ENCODE assay signal across 12 mouse cellular contexts in the genomic region with DNA sequence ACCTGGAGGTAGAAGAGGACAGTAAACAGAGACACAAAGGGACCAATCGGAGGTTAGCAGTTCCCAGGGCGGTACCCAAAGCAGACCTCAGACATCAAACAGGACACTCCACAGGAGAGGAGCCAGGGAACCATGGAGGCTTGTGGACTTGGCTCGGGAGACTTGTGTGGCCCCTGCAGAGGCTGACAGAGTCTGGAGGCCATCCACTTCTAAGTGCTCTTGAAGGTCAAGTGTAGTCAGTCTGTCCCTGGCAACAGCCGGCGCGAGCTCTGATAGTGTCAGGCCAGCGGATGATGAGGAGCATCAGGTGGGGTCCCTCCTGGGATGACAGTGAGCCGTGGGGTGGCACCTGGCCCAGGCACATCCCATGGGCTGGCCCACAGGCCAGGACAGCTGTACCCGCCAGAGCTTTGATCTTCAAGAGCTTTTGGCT. TPM values are rescaled to one million over a fixed set of nuclear protein-coding genes. Genes with fewer than 3 reads are reported as not detected.
DNase-seq lines count a peak whose midpoint lies in the region; ATAC-seq and TF ChIP-seq lines count a peak whose summit lies in the region.
"Had no signal": no experiment of that assay in that cellular context is flagged by ENCODE, and none has a peak within 500 bp of the region (broad histone marks: within the 10 kb centered on the region; RNA-seq: fewer than 3 reads in every experiment).

No protein-coding gene starts in this region.

- H3K9me3 ChIP-seq in kidney, embryonic 14.5 days (ENCODE audit: control insufficient read depth, low read length) = no peaks in the 10 kb centered on the region
- H3K9me3 ChIP-seq: kidney, embryonic 15.5 days; neural tube, embryonic 13.5 days had no signal

- H3K4me2 ChIP-seq in kidney, embryonic 14.5 days (replicated peaks; ENCODE audit: low read depth, low read length) = no peak overlapping the region
- H3K4me2 ChIP-seq: kidney, embryonic 15.5 days; neural tube, embryonic 13.5 days had no signal

- H3K27ac ChIP-seq in heart, adult 2 months = no peak overlapping the region; the same call in 1 of the 2 replicates
- H3K27ac ChIP-seq in kidney, embryonic 14.5 days (ENCODE audit: low read depth, low read length) = no peak overlapping the region
- H3K27ac ChIP-seq: kidney, embryonic 15.5 days; neural tube, embryonic 13.5 days had no signal

- no peak overlapping the region for H3K4me3 ChIP-seq in C2C12 (ENCODE audit: insufficient read depth, poor library complexity, severe bottlenecking)
- no peak overlapping the region for H3K4me3 ChIP-seq in heart, adult 2 months
- no peak overlapping the region for H3K4me3 ChIP-seq in kidney, embryonic 14.5 days (ENCODE audit: low read length)
- H3K4me3 ChIP-seq: kidney, embryonic 15.5 days; neural tube, embryonic 13.5 days had no signal

- 57% methylated on average over 9 of the region's 9 CpGs for WGBS in heart, adult 2 months
- WGBS in kidney, embryonic 14.5 days = 51% methylated on average over 9 of the region's 9 CpGs

- intact Hi-C loops in heart, adult 2 months (cut with DNase I) = no loop called here

- peak; percentile 42 for DNase-seq in adrenal gland, postnatal 14 days
- DNase-seq in adrenal gland, adult 18-20 months (ENCODE audit: low spot score in 2 of 2) = no peak
- peak; percentile 49 to 76 for DNase-seq in heart, adult 2 months
- peak; percentile 44 for DNase-seq in heart, postnatal 4 days
- no peak for DNase-seq in cerebellum, adult 9-11 months
- DNase-seq: adrenal gland, adult 2 months; thymus, postnatal 4 days had no signal

- no peak overlapping the region for H3K9ac ChIP-seq in heart, adult 2 months (ENCODE audit: low read depth, low read length)
- H3K9ac ChIP-seq in kidney, embryonic 14.5 days (ENCODE audit: low read depth, low read length) = no peak overlapping the region
- H3K9ac ChIP-seq: kidney, embryonic 15.5 days; neural tube, embryonic 13.5 days had no signal

- H3K4me1 ChIP-seq in heart, adult 2 months (ENCODE audit: control insufficient read depth, insufficient read depth, low read length) = peaks cover 2% of the 10 kb centered on the region; the same call in 1 of the 2 replicates
- peaks cover 10% of the 10 kb centered on the region for H3K4me1 ChIP-seq in kidney, embryonic 14.5 days (ENCODE audit: control insufficient read depth, insufficient read depth, low read length)

- H3K79me2 ChIP-seq in C2C12 (ENCODE audit: control insufficient read depth, insufficient read depth) = no peaks in the 10 kb centered on the region
- no peaks in the 10 kb centered on the region for H3K79me2 ChIP-seq in heart, adult 2 months (replicated peaks; ENCODE audit: control insufficient read depth, insufficient read depth, low read length)

- no peak for ATAC-seq in kidney, embryonic 14.5 days (ENCODE audit: low FRiP score, low TSS enrichment)
- no peak for ATAC-seq in granulocyte monocyte progenitor cell, adult 5-6 weeks (replicated peaks; ENCODE audit: poor library complexity, severe bottlenecking)

- no peaks in the 10 kb centered on the region for H3K79me3 ChIP-seq in C2C12 (ENCODE audit: low read depth)

- no peak overlapping the region for H3ac ChIP-seq in C2C12 (ENCODE audit: control insufficient read depth, insufficient read length, low read depth)

- peak; percentile 73; the same call in 1 of the 2 replicates for TF ChIP-seq EP300 in heart, adult 2 months (IDR thresholded peaks at IDR 0.05; ENCODE audit: insufficient read depth, low read depth, low read length)

- TF ChIP-seq POLR2A in heart, adult 2 months (IDR thresholded peaks at IDR 0.05; ENCODE audit: insufficient read depth, low read depth, low read length) = no peak

- TF ChIP-seq CTCF in C2C12 (IDR thresholded peaks at IDR 0.05; ENCODE audit: control insufficient read depth, insufficient read depth, insufficient read length) = no peak
- no peak for TF ChIP-seq CTCF in heart, adult 2 months (IDR thresholded peaks at IDR 0.05)

- peaks cover 21% of the 10 kb centered on the region for H3K36me3 ChIP-seq in C2C12 (ENCODE audit: control insufficient read depth, insufficient read depth)
- H3K36me3 ChIP-seq in heart, adult 2 months (ENCODE audit: control insufficient read depth, insufficient read depth, low read length) = no peaks in the 10 kb centered on the region
- H3K36me3 ChIP-seq in kidney, embryonic 14.5 days (ENCODE audit: control insufficient read depth, insufficient read depth, low read length) = peaks cover 11% of the 10 kb centered on the region; the same call in 1 of the 2 replicates

- H3K27me3 ChIP-seq in C2C12 (ENCODE audit: control insufficient read depth, insufficient read depth, insufficient read length) = no peaks in the 10 kb centered on the region
- H3K27me3 ChIP-seq in heart, adult 2 months (ENCODE audit: control insufficient read depth, insufficient read depth, low read length) = no peaks in the 10 kb centered on the region
- no peaks in the 10 kb centered on the region for H3K27me3 ChIP-seq in kidney, embryonic 14.5 days (ENCODE audit: control insufficient read depth, insufficient read depth, low read length)
- H3K27me3 ChIP-seq: kidney, embryonic 15.5 days; neural tube, embryonic 13.5 days had no signal

TF ChIP-seq in C2C12, 6 proteins besides CTCF, POLR2A, EP300 and RAD21:
- TF ChIP-seq MAX (IDR thresholded peaks at IDR 0.05) (no peak), MYOD1 (IDR thresholded peaks at IDR 0.05; ENCODE audit: control insufficient read depth, insufficient read length, low read depth) (peak; percentile 70)

RNA-seq across cellular contexts. Expression of gene Emid1, which starts 40.0 kb away (rescaled TPM):
- 8.9 and 10.1 TPM in 2 replicates for total RNA-seq in adrenal gland, postnatal 14 days (2021)
- total RNA-seq in adrenal gland, adult 18-20 months (2021) = 1 to 10 TPM; 2.2 to 3.4 TPM
- polyA plus RNA-seq in C2C12 (2012; fragmentation: generic; extraction: Trizol) = 0.02 TPM
- 1 to 10 TPM in 1 of 2 experiments, under 1 TPM in 1; 0.82 to 1.2 TPM for total RNA-seq in heart, adult 2 months (2021)
- polyA plus RNA-seq in heart, adult 2 months (2012; rRNA removed) = 2.5 and 3.8 TPM in 2 replicates
- 1 to 10 TPM; 4.4 to 4.7 TPM for total RNA-seq in heart, postnatal 4 days (2021)
- polyA plus RNA-seq in kidney, embryonic 14.5 days (2014; fragmentation: Nextera tagmentation; extraction: Ambion mirVana) = 141 and 178 TPM in 2 replicates
- total RNA-seq in granulocyte monocyte progenitor cell, adult 5-6 weeks (2014; fragmentation: Nextera tagmentation) = 10.0 and 11.4 TPM in 2 replicates
- 5.1 and 7.9 TPM in 2 replicates for total RNA-seq in granulocyte monocyte progenitor cell, adult 5-6 weeks (2017)

Comparison
In these comparisons a context has a peak if more than half of its experiments do, and no peak if none do; other contexts are left out.
1. DNase-seq: peak in adrenal gland, postnatal 14 days (single experiment), heart, adult 2 months (2 of 2) and heart, postnatal 4 days (single experiment); none in adrenal gland, adult 18-20 months (0 of 2) and cerebellum, adult 9-11 months (single experiment).